Mouse (Mus musculus) hematopoietic multipotent progenitor cell, adult 10-12 weeks (in vitro differentiated cells): Measurements from ENCODE around the gene Zdhhc24. TPM values are rescaled to one million over a fixed set of nuclear protein-coding genes. Genes with fewer than 3 reads are reported as not detected.

Source experiments
- polyA plus RNA-seq: library from polyadenylated mRNA; stranded (reverse); fragments of >175 nt; gene quantifications from 2 replicates; pipeline ENCODE4 v1.2.3, GENCODE M21; 2012; ENCODE audit warnings: low replicate concordance

Zdhhc24 gene
- polyA plus RNA-seq, result 4.0 and 5.5 TPM in 2 replicates

DNA sequence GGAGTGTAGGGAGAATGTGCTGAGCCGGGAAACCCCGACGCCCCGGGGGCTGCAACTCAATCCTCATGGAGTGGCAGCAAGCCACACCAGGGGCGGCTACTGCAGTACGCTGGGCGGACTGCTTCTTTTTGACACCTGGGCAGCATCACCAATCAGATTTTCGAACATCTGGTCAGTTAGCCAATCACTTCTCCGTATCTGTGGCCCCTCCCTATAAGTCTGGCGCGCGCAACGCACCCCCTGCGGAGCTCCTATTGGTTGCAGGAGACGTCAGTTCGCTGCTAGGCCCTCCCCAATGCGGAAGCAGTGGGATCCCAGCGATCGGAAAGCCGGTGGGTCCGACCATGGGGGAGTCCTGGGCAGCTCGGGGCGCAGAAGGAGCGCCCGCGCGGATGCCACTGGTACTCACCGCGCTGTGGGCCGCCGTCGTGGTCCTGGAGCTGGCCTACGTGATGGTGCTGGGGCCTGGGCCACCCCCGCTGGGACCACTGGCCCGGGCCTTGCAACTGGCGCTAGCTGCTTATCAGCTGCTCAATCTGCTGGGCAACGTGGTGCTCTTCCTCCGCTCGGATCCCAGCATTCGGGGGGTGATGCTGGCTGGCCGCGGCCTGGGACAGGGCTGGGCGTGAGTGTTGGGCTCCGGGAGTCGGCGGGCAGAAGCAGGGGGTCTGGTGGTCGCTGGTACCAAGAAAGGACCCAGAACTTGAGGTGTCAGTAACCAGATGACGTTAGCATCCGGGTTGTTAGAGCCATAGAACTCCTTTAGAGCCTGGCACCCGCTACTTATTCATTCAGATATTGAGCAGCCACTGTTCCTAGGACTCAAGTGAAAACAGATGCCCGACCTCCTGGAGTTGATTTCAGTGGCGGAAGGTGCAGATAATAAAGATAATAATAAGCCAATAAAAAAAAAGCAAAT, at the start of gene Zdhhc24:
TSS of gene Zdhhc24 (plus strand) at position 264 of the 919 bp plus-strand sequence.

DNA sequence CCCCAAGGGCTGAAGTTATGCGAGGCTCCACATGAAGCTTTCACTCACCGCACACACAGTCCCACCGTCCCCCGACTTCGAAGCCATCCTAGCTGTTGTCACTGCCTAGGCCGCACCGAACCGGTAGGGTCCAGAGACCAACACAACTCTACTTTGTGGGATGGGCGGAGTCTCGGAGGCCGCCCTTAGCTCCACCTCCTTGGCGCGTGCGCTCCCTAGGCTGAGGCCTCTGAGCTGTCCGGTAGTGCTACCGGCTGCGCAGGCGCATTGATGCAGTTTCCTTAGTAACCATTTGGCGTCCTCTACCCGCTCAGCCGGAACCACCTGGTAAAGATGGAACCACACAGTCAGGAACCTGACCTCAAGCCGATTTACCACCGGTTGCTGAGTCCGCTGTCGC, 39.3 kb upstream of the Zdhhc24 start, which contains the start of the genes Ccs and Ccdc87:
TSS of gene Ccs (minus strand) at position 184 of the 400 bp plus-strand sequence.
TSS of gene Ccdc87 (plus strand) at position 218 of the 400 bp plus-strand sequence.

DNA sequence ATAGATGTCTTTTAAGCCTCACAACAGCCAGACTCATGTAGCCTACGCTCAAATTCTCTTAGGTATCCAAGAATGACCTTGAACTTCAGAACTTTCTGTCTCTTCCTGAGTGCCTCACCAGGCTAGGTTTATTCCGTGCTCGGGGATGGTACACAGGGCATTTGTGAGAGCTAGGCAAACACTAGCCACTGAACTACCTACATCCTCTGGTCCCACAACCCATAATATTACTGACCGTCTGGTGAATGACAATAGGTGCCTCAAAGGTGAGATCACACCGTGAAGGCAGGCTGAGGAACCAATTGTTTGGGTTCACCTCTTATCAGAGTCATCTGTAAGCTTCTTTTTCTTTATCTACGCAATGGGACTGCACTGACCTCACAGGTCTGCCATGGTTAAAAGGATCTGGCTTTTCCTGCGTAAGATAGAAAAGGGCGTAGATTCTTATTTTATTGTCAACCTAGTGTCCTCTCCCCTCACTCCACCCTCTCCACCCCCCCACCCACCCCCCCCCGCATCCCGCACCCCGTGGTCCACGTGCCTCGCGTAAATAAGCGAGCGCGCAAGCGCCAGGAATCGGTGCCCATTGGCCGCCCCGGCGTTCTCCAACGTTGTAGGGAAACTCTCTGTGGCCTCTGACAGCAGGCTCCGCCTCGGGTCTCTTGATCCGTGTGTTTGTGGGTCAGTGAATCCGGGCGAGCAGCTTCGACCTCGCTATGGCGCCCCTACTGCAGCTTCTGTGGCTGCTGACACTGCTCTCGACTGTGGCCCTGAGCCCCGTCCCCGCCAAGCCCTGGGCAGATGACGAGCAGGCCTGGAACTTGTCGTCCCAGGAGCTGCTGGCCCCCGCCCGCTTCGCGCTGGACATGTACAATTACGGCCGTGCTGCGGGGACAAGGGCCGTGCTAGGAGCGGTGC, 23.7 kb upstream of the Zdhhc24 start, which contains the start of gene Ctsf:
TSS of gene Ctsf (plus strand) at position 579 of the 918 bp plus-strand sequence.

DNA sequence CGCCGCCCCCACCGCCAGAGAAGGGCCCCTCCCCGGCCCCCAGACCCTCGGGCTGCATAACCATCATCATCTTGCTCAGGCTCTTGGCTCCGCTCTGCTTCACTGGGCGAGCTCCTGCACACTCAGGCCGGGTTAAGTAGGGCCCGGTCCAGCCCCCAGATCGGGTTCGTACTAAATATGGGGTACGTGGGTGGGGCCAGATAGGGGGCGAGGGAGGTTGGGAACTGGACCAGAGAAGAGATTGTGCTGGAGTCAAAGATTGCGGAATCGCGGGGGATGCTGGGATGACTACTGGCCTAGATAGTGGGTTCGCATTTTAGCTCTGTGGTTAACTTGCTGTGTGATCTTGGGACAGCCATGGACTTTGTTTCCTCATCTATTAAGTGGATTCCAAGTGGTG, 683 bp upstream of the Zdhhc24 start, which contains the start of gene Actn3:
TSS of gene Actn3 (minus strand) at position 125 of the 400 bp plus-strand sequence.

DNA sequence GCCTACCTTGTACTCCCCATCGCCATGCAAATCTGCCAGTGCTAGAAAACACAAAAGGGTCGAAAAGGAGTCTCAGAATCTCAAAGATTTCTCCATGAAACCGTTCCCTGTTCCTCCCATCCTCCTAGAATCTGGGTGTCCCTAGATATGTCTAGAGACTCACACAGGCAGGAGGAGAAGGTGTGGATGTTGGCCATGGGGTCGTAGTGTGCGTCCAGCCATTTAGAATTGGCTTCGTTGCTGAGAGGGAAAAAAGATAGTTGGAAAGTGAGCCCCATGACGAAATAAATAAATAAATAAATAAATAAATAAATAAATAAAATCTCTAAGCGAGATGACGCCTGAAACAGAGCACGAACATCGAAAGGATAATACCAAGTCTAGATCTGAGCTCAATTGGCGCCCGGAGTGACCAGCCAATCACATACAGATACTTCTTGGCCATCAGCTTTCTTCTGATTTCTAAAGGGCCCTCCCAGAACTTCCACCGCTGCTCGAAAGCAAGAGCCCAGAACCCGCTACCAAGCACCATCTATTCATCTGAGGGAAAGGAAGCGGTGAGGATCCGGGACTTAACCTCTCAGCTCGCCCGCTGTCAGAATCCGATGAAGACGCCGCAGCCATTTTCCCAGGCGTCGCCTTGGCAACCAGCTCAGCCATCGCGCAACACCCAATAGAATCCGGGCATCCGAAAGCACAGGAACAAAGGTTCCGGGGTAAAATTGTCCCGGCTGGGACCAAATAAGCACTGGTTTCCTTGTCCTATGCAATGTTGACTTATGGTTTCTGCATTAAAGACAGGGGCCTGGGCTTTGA, 27.7 kb downstream of the Zdhhc24 start, which contains the start of gene Bbs1:
TSS of gene Bbs1 (minus strand) at position 650 of the 816 bp plus-strand sequence.

DNA sequence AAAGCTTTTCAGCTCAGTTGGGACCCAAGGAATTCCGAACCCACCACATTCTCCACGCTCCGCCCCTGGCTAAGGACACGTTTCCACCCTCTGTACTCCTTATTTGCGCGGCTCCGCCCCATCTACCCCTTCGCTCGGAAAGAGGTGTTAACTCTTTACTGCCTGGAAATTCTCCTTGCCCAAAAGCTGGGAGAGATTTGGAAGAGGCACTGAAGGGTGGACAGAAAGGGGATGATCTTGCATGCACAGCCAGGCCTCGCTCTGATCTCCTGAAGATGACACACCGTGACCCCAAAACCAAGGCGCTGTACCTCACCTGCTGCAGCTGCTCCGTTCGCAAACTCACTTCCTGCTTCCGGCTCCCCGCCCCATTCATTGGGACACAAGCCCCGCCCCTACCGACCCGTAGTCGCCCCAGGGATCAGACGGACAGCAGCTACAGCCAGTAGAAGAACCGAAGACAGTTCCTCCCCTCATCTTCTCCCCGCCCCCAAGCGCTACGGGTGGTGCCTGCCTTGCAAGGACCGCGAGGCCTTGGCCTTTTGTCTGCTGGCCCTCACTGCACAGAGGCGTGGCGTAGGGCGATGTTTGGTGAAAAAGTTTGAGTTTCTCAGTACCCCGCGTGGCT, 49.5 kb downstream of the Zdhhc24 start, which contains the start of gene Dpp3:
TSS of gene Dpp3 (minus strand) at position 384 of the 628 bp plus-strand sequence.

Other genes with a start within 250 kb of the Zdhhc24 start
- gene Gm960, start 180.0 kb upstream of the Zdhhc24 start, polyA plus RNA-seq, result not detected in 2 replicates
- gene Sptbn2, start 167.5 kb upstream of the Zdhhc24 start, polyA plus RNA-seq, result 0.14 and 0.16 TPM in 2 replicates
- 8.5 and 11.5 TPM in 2 replicates for gene Rbm4b, start 122.2 kb upstream of the Zdhhc24 start, polyA plus RNA-seq
- 6.9 and 16.0 TPM in 2 replicates for gene Rbm4, start 84.8 kb upstream of the Zdhhc24 start, polyA plus RNA-seq
- gene Gm21992, start 67.1 kb upstream of the Zdhhc24 start, polyA plus RNA-seq, result 3.8 and 4.1 TPM in 2 replicates
- gene Rbm14, start 67.0 kb upstream of the Zdhhc24 start, polyA plus RNA-seq, result 20.9 and 36.1 TPM in 2 replicates
- 12.7 and 51.8 TPM in 2 replicates for gene Ccs, start 39.3 kb upstream of the Zdhhc24 start, polyA plus RNA-seq
- gene Ccdc87, start 39.3 kb upstream of the Zdhhc24 start, polyA plus RNA-seq, result not detected in 2 replicates
- 11.0 and 13.2 TPM in 2 replicates for gene Ctsf, start 23.5 kb upstream of the Zdhhc24 start, polyA plus RNA-seq
- 0.22 and 0.38 TPM in 2 replicates for gene Actn3, start 759 bp upstream of the Zdhhc24 start, polyA plus RNA-seq
- gene Bbs1, start 28.0 kb downstream of the Zdhhc24 start, polyA plus RNA-seq, result 2.5 and 3.9 TPM in 2 replicates
- gene Dpp3, start 49.6 kb downstream of the Zdhhc24 start, polyA plus RNA-seq, result 53.2 and 59.1 TPM in 2 replicates
- gene Peli3, start 64.5 kb downstream of the Zdhhc24 start, polyA plus RNA-seq, result 0.70 and 1.6 TPM in 2 replicates
- 32.1 and 50.4 TPM in 2 replicates for gene Mrpl11, start 83.5 kb downstream of the Zdhhc24 start, polyA plus RNA-seq
- gene Npas4, start 111.6 kb downstream of the Zdhhc24 start, polyA plus RNA-seq, result 0.58 and 2.6 TPM in 2 replicates
- gene Slc29a2, start 145.2 kb downstream of the Zdhhc24 start, polyA plus RNA-seq, result 2.2 and 2.4 TPM in 2 replicates
- 6.8 and 7.5 TPM in 2 replicates for gene B4gat1, start 160.2 kb downstream of the Zdhhc24 start, polyA plus RNA-seq
- 0.27 and 1.1 TPM in 2 replicates for gene AC124502.3, start 160.2 kb downstream of the Zdhhc24 start, polyA plus RNA-seq
- gene Brms1, start 162.7 kb downstream of the Zdhhc24 start, polyA plus RNA-seq, result 43.8 and 84.2 TPM in 2 replicates
- 2.1 and 4.0 TPM in 2 replicates for gene Rin1, start 171.8 kb downstream of the Zdhhc24 start, polyA plus RNA-seq
- 0.21 and 1.8 TPM in 2 replicates for gene Cd248, start 189.4 kb downstream of the Zdhhc24 start, polyA plus RNA-seq
- 1.0 and 1.3 TPM in 2 replicates for gene Tmem151a, start 206.9 kb downstream of the Zdhhc24 start, polyA plus RNA-seq
- 10.9 and 21.1 TPM in 2 replicates for gene Yif1a, start 209.9 kb downstream of the Zdhhc24 start, polyA plus RNA-seq
- gene Cnih2, start 219.9 kb downstream of the Zdhhc24 start, polyA plus RNA-seq, result 1.5 and 5.0 TPM in 2 replicates
- 262 and 428 TPM in 2 replicates for gene Rab1b, start 228.4 kb downstream of the Zdhhc24 start, polyA plus RNA-seq
- gene Klc2, start 239.9 kb downstream of the Zdhhc24 start, polyA plus RNA-seq, result 56.4 and 62.5 TPM in 2 replicates